16 mouse cellular contexts compared by ENCODE assay signal in the genomic region with DNA sequence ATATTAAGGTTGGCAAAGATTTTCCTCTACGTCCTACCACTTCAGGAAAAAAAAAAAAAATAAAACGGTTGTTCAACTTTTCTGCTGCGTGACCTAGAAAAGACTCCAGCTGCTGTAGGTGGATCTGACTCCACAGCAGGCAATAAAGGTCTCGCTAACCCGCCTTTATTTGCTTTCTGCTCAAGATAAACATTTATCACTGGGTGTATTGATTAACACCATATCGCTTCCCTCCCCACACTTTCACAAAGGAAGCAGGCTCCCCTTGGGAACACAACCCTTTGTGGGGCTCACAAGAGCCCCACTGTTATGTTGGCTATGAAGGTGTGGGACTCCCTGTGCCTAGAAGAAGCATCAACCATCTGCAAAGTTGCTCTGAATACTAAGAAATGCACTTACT.
"Had no signal": no experiment of that assay in that cellular context is flagged by ENCODE, and none has a peak within 500 bp of the region (broad histone marks: within the 10 kb centered on the region; RNA-seq: fewer than 3 reads in every experiment).

No protein-coding gene starts in this region.

- H3K9me3 ChIP-seq: limb, embryonic 10.5 days; liver, embryonic 15.5 days; lung, embryonic 15.5 days; midbrain, embryonic 15.5 days; neural tube, embryonic 12.5 days had no signal

- H3K4me1 ChIP-seq: limb, embryonic 10.5 days; liver, embryonic 15.5 days; midbrain, embryonic 15.5 days; neural tube, embryonic 12.5 days had no signal

- H3K4me2 ChIP-seq: liver, embryonic 15.5 days; lung, embryonic 15.5 days; midbrain, embryonic 15.5 days; neural tube, embryonic 12.5 days had no signal

- ATAC-seq: hindbrain, postnatal 0 days; midbrain, embryonic 15.5 days had no signal

- H3K27me3 ChIP-seq: liver, embryonic 15.5 days; lung, embryonic 15.5 days; midbrain, embryonic 15.5 days; neural tube, embryonic 12.5 days had no signal

- H3K36me3 ChIP-seq: limb, embryonic 10.5 days; liver, embryonic 15.5 days; lung, embryonic 15.5 days; midbrain, embryonic 15.5 days; neural tube, embryonic 12.5 days had no signal

- H3K9ac ChIP-seq: liver, embryonic 15.5 days; lung, embryonic 15.5 days; midbrain, embryonic 15.5 days; neural tube, embryonic 12.5 days had no signal

- DNase-seq: kidney, adult 11 months; kidney, adult 9 months; kidney, postnatal 10 days; kidney, postnatal 4 days; lung, postnatal 36 days; retina, postnatal 1 day; right cerebral cortex, postnatal 4 days; spleen, adult 18-20 months; thymus, adult 2 months; thymus, postnatal 25 days had no signal

- H3K27ac ChIP-seq: hindbrain, postnatal 0 days; limb, embryonic 10.5 days; lung, embryonic 15.5 days; midbrain, embryonic 15.5 days; neural tube, embryonic 12.5 days had no signal

- H3K4me3 ChIP-seq: limb, embryonic 10.5 days; liver, embryonic 15.5 days; lung, embryonic 15.5 days; midbrain, embryonic 15.5 days; neural tube, embryonic 12.5 days had no signal
